ENCODE assay signal across 9 mouse cellular contexts in genomic region chr15:100199790-100200189, GRCm38 (mm10). TPM values are rescaled to one million over a fixed set of nuclear protein-coding genes. Genes with fewer than 3 reads are reported as not detected.
DNase-seq lines count a peak whose midpoint lies in the region; ATAC-seq and TF ChIP-seq lines count a peak whose summit lies in the region.
"Had no signal": no experiment of that assay in that cellular context is flagged by ENCODE, and none has a peak within 500 bp of the region (broad histone marks: within the 10 kb centered on the region; RNA-seq: fewer than 3 reads in every experiment).

No protein-coding gene starts in this region.

- 3% methylated on average over 3 of the region's 3 CpGs for WGBS in cerebellum, adult 2 months
- 30% methylated on average over 3 of the region's 3 CpGs for WGBS in heart, adult 2 months
- WGBS in limb, embryonic 15.5 days: 58% methylated on average over 3 of the region's 3 CpGs
- 92% methylated on average over 3 of the region's 3 CpGs for WGBS in forebrain, embryonic 11.5 days

- peak; percentile 90 for TF ChIP-seq EP300 in heart, adult 2 months (IDR thresholded peaks at IDR 0.05; ENCODE audit: insufficient read depth, low read depth, low read length)

- H3K36me3 ChIP-seq in heart, adult 2 months (ENCODE audit: control insufficient read depth, insufficient read depth, low read length): 0 out of 2 replicates have a peak, but pooled peaks cover 6% of the 10 kb centered on the region
- peaks cover 68% of the 10 kb centered on the region for H3K36me3 ChIP-seq in limb, embryonic 15.5 days
- H3K36me3 ChIP-seq in forebrain, embryonic 11.5 days (ENCODE audit: control insufficient read depth, insufficient read depth, low read length): peaks cover 8% of the 10 kb centered on the region

- H3K9me3 ChIP-seq in limb, embryonic 15.5 days: no peaks in the 10 kb centered on the region
- H3K9me3 ChIP-seq in forebrain, embryonic 11.5 days (ENCODE audit: control insufficient read depth, low read length): no peaks in the 10 kb centered on the region

- no peaks in the 10 kb centered on the region for H3K27me3 ChIP-seq in cerebellum, adult 2 months (ENCODE audit: control insufficient read depth, insufficient read depth, low read length)
- H3K27me3 ChIP-seq in heart, adult 2 months (ENCODE audit: control insufficient read depth, insufficient read depth, low read length): no peaks in the 10 kb centered on the region
- no peaks in the 10 kb centered on the region for H3K27me3 ChIP-seq in limb, embryonic 15.5 days
- no peaks in the 10 kb centered on the region for H3K27me3 ChIP-seq in forebrain, embryonic 11.5 days (ENCODE audit: control insufficient read depth, insufficient read depth, low read length)

- peak overlapping the region; percentile 92 for H3K27ac ChIP-seq in cerebellum, adult 2 months (ENCODE audit: insufficient read depth, low read length)
- H3K27ac ChIP-seq in heart, adult 2 months: peak overlapping the region; percentile 92
- H3K27ac ChIP-seq in limb, embryonic 15.5 days: peak overlapping the region; percentile 22
- no peak overlapping the region for H3K27ac ChIP-seq in forebrain, embryonic 11.5 days (ENCODE audit: low read depth, low read length)

- TF ChIP-seq CTCF in cerebellum, adult 2 months (IDR thresholded peaks at IDR 0.05; ENCODE audit: borderline replicate concordance, insufficient read depth, low read depth, low read length): peak; percentile 20; the same call in 1 of the 2 replicates
- TF ChIP-seq CTCF in heart, adult 2 months (IDR thresholded peaks at IDR 0.05): peak; percentile 43

- H3K79me2 ChIP-seq in heart, adult 2 months (replicated peaks; ENCODE audit: control insufficient read depth, insufficient read depth, low read length): no peaks in the 10 kb centered on the region

- 0 out of 2 replicates have a peak, but pooled peaks have one; percentile 40 for ATAC-seq in limb, embryonic 15.5 days (ENCODE audit: insufficient number of reproducible peaks, low FRiP score, low TSS enrichment, low read depth)
- ATAC-seq in forebrain, embryonic 11.5 days (replicated peaks; ENCODE audit: low FRiP score): no peak

- DNase-seq in adrenal gland, postnatal 14 days: peak; percentile 54
- peak; percentile 85 to 95 for DNase-seq in cerebellum, adult 2 months
- DNase-seq in heart, adult 2 months: peak; percentile 46 to 79
- DNase-seq in forebrain, embryonic 11.5 days (ENCODE audit: low spot score): no peak
- no peak for DNase-seq in spleen, adult 12 weeks (ENCODE audit: low spot score)
- DNase-seq in T-cell, adult 2 months (ENCODE audit: low spot score): no peak
- no peak for DNase-seq in retina, postnatal 1 day
- DNase-seq: thymus, adult 2 months had no signal

- H3K4me2 ChIP-seq in limb, embryonic 15.5 days: no peak overlapping the region
- no peak overlapping the region for H3K4me2 ChIP-seq in forebrain, embryonic 11.5 days (ENCODE audit: low read depth, low read length, severe bottlenecking)

- no peak overlapping the region for H3K9ac ChIP-seq in heart, adult 2 months (ENCODE audit: low read depth, low read length)
- no peak overlapping the region for H3K9ac ChIP-seq in limb, embryonic 15.5 days
- no peak overlapping the region for H3K9ac ChIP-seq in forebrain, embryonic 11.5 days (ENCODE audit: low read length)

- H3K4me1 ChIP-seq in cerebellum, adult 2 months (ENCODE audit: control insufficient read depth, insufficient read depth, low read length): peaks cover 46% of the 10 kb centered on the region
- H3K4me1 ChIP-seq in heart, adult 2 months (ENCODE audit: control insufficient read depth, insufficient read depth, low read length): peaks cover 10% of the 10 kb centered on the region
- peaks cover 10% of the 10 kb centered on the region for H3K4me1 ChIP-seq in limb, embryonic 15.5 days
- H3K4me1 ChIP-seq in forebrain, embryonic 11.5 days (replicated peaks; ENCODE audit: control insufficient read depth, insufficient read depth, low read length): no peaks in the 10 kb centered on the region

- H3K4me3 ChIP-seq in cerebellum, adult 2 months (replicated peaks; ENCODE audit: insufficient read depth, low read depth, low read length): no peak overlapping the region
- H3K4me3 ChIP-seq in heart, adult 2 months: peak overlapping the region; percentile 43; the same call in 1 of the 2 replicates
- H3K4me3 ChIP-seq in limb, embryonic 15.5 days: no peak overlapping the region
- H3K4me3 ChIP-seq in forebrain, embryonic 11.5 days (ENCODE audit: low read depth, low read length): no peak overlapping the region

- intact Hi-C loops in heart, adult 2 months (cut with DNase I): no loop called here

- no peak for TF ChIP-seq POLR2A in cerebellum, adult 2 months (IDR thresholded peaks at IDR 0.05; ENCODE audit: borderline replicate concordance, insufficient read depth, low read length)
- peak; percentile 43; the same call in 1 of the 2 replicates for TF ChIP-seq POLR2A in heart, adult 2 months (IDR thresholded peaks at IDR 0.05; ENCODE audit: insufficient read depth, low read depth, low read length)

RNA-seq across cellular contexts. Expression of gene Atf1, which starts 27.8 kb away (rescaled TPM):
- total RNA-seq in adrenal gland, postnatal 14 days (2021): 54.4 and 57.4 TPM in 2 replicates
- 16.8 and 18.4 TPM in 2 replicates for polyA plus RNA-seq in cerebellum, adult 2 months (2012; rRNA removed)
- total RNA-seq in heart, adult 2 months (2021): 10 to 100 TPM; 50.7 to 53.9 TPM
- polyA plus RNA-seq in heart, adult 2 months (2012; rRNA removed): 54.2 and 59.7 TPM in 2 replicates
- polyA plus RNA-seq in limb, embryonic 15.5 days (2015; fragmentation: Nextera tagmentation; extraction: Ambion mirVana): 38.0 and 45.8 TPM in 2 replicates
- polyA plus RNA-seq in forebrain, embryonic 11.5 days (2014; fragmentation: Nextera tagmentation; extraction: Ambion mirVana): 43.3 and 45.5 TPM in 2 replicates

Comparison
In these comparisons a context has a peak if more than half of its experiments do, and no peak if none do; other contexts are left out.
1. DNase-seq: peak in adrenal gland, postnatal 14 days (single experiment), cerebellum, adult 2 months (2 of 2) and heart, adult 2 months (2 of 2); none in forebrain, embryonic 11.5 days (single experiment), spleen, adult 12 weeks (single experiment), T-cell, adult 2 months (single experiment) and retina, postnatal 1 day (single experiment).